Mouse (Mus musculus): ENCODE data around the gene Smok3c. TPM values are rescaled to one million over a fixed set of nuclear protein-coding genes. Genes with fewer than 3 reads are reported as not detected.
"Not testable (repeated sequence)": the region's sequence is repeated elsewhere in the genome, so short reads cannot be mapped to it uniquely, and the experiment has no call there.

Smok3c gene
- polyA plus RNA-seq, 1 experiment from 2014 or later, result not detected

GRCm38 (mm10) chr5:138109847-138110396 is 56.9 kb downstream of the Smok3c start:
- H3K9ac ChIP-seq; H3K27ac ChIP-seq; H3K27me3 ChIP-seq; H3K9me3 ChIP-seq; ATAC-seq (ENCODE audit: low FRiP score, low read depth); H3K4me2 ChIP-seq (replicated peaks); H3K4me1 ChIP-seq; H3K4me3 ChIP-seq: not testable (repeated sequence)
- 60% methylated on average over 4 of the region's 4 CpGs for WGBS
- peaks cover 12% of the 10 kb centered on the region for H3K36me3 ChIP-seq

Other genes with a start within 250 kb of the Smok3c start
- gene Pilra, start 216.9 kb upstream of the Smok3c start, polyA plus RNA-seq (2015; fragmentation: Nextera tagmentation; extraction: Ambion mirVana), result 0.20 and 0.40 TPM in 2 replicates
- 0.41 TPM in 1 of 2 replicates, not detected in the other for gene Pilrb1, start 195.1 kb upstream of the Smok3c start, polyA plus RNA-seq (2015; fragmentation: Nextera tagmentation; extraction: Ambion mirVana)
- 0.19 TPM in 1 of 2 replicates, not detected in the other for gene Pilrb2, start 181.4 kb upstream of the Smok3c start, polyA plus RNA-seq (2015; fragmentation: Nextera tagmentation; extraction: Ambion mirVana)
- gene Cyp3a13, start 131.6 kb upstream of the Smok3c start, polyA plus RNA-seq (2015; fragmentation: Nextera tagmentation; extraction: Ambion mirVana), result not detected in 2 replicates
- 0.48 and 0.80 TPM in 2 replicates for gene Gjc3, start 90.1 kb upstream of the Smok3c start, polyA plus RNA-seq (2015; fragmentation: Nextera tagmentation; extraction: Ambion mirVana)
- gene Azgp1, start 71.7 kb upstream of the Smok3c start, polyA plus RNA-seq (2015; fragmentation: Nextera tagmentation; extraction: Ambion mirVana), result not detected in 2 replicates
- gene Smok3a, start 31.9 kb upstream of the Smok3c start, polyA plus RNA-seq (2015; fragmentation: Nextera tagmentation; extraction: Ambion mirVana), result not detected in 2 replicates
- gene Smok3b, start 31.8 kb upstream of the Smok3c start, polyA plus RNA-seq (2015; fragmentation: Nextera tagmentation; extraction: Ambion mirVana), result not detected in 2 replicates
- gene Zkscan1, start 31.9 kb downstream of the Smok3c start, polyA plus RNA-seq (2015; fragmentation: Nextera tagmentation; extraction: Ambion mirVana), result 20.1 and 22.4 TPM in 2 replicates
- gene Zscan21, start 63.7 kb downstream of the Smok3c start, polyA plus RNA-seq (2015; fragmentation: Nextera tagmentation; extraction: Ambion mirVana), result 76.5 and 77.3 TPM in 2 replicates
- 20.3 and 23.8 TPM in 2 replicates for gene Zfp113, start 102.5 kb downstream of the Smok3c start, polyA plus RNA-seq (2015; fragmentation: Nextera tagmentation; extraction: Ambion mirVana)
- 362 and 367 TPM in 2 replicates for gene Cops6, start 107.9 kb downstream of the Smok3c start, polyA plus RNA-seq (2015; fragmentation: Nextera tagmentation; extraction: Ambion mirVana)
- gene Ap4m1, start 118.8 kb downstream of the Smok3c start, polyA plus RNA-seq (2015; fragmentation: Nextera tagmentation; extraction: Ambion mirVana), result 32.2 and 35.8 TPM in 2 replicates
- 208 and 210 TPM in 2 replicates for gene Mcm7, start 119.2 kb downstream of the Smok3c start, polyA plus RNA-seq (2015; fragmentation: Nextera tagmentation; extraction: Ambion mirVana)
- gene Taf6, start 134.3 kb downstream of the Smok3c start, polyA plus RNA-seq (2015; fragmentation: Nextera tagmentation; extraction: Ambion mirVana), result 99.2 and 106 TPM in 2 replicates
- gene Cnpy4, start 134.3 kb downstream of the Smok3c start, polyA plus RNA-seq (2015; fragmentation: Nextera tagmentation; extraction: Ambion mirVana), result 73.0 and 73.8 TPM in 2 replicates
- 10.5 and 11.3 TPM in 2 replicates for gene Mblac1, start 141.1 kb downstream of the Smok3c start, polyA plus RNA-seq (2015; fragmentation: Nextera tagmentation; extraction: Ambion mirVana)
- gene Nxpe5, start 172.7 kb downstream of the Smok3c start, polyA plus RNA-seq (2015; fragmentation: Nextera tagmentation; extraction: Ambion mirVana), result not detected in 2 replicates
- 63.5 and 64.7 TPM in 2 replicates for gene Lamtor4, start 202.3 kb downstream of the Smok3c start, polyA plus RNA-seq (2015; fragmentation: Nextera tagmentation; extraction: Ambion mirVana)
- gene BC037034, start 210.8 kb downstream of the Smok3c start, polyA plus RNA-seq (2015; fragmentation: Nextera tagmentation; extraction: Ambion mirVana), result 4.4 and 5.2 TPM in 2 replicates
- gene Gal3st4, start 219.6 kb downstream of the Smok3c start, polyA plus RNA-seq (2015; fragmentation: Nextera tagmentation; extraction: Ambion mirVana), result 3.3 and 4.5 TPM in 2 replicates
- 0.13 and 0.29 TPM in 2 replicates for gene Gm43720, start 226.8 kb downstream of the Smok3c start, polyA plus RNA-seq (2015; fragmentation: Nextera tagmentation; extraction: Ambion mirVana)
- gene Gpc2, start 226.8 kb downstream of the Smok3c start, polyA plus RNA-seq (2015; fragmentation: Nextera tagmentation; extraction: Ambion mirVana), result 52.9 and 55.6 TPM in 2 replicates
- gene Stag3, start 227.0 kb downstream of the Smok3c start, polyA plus RNA-seq (2015; fragmentation: Nextera tagmentation; extraction: Ambion mirVana), result 8.2 and 9.4 TPM in 2 replicates

Measured in limb, embryonic 13.5 days (tissue).